Mouse (Mus musculus) mouse embryonic stem cell (cell line): ENCODE results near the gene Lactbl1.

ENCODE experiments used
- in situ Hi-C, 2 experiments: fragments of 300-500 bp; cut with MboI; formaldehyde crosslinking; loops; 1 replicate in 1 of 2; 3 replicates in 1 of 2; pipeline ENCODE4 v1.14.3; 2019 to 2020; ENCODE audit warnings: low sequenced_read_pairs in 2 of 2, low pct_unique_long_range_greater_than_20kb in 1 of 2, mixed read lengths in 1 of 2; ENCODE audit not compliant: unreplicated experiment in 1 of 2

Gene Lactbl1

DNA sequence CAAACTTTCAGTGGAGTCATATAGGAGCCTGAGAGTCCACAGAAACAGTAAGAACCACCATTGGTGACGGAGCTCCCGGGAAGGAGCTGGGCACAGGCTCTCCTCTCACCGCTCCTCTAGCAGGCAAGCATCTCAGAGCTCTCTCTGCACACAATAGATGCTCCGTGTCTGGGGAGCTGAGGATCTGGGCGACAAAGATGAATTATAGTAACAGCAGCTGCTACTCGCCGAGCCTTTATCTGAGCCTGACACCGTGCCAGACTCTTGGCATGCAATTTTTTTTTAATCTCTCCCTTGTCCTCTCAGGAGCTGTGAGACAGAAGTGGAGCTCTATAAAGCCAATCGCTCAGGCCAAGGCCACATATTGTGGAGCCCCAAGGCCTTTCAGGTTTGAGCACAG lies 42.6 kb downstream of the Lactbl1 start:
- in situ Hi-C loops: loop anchor here in 1 of 2 experiments (25.0 kb wide), 1 partner anchor 397 kb away; no protein-coding TSS in a partner anchor

DNA sequence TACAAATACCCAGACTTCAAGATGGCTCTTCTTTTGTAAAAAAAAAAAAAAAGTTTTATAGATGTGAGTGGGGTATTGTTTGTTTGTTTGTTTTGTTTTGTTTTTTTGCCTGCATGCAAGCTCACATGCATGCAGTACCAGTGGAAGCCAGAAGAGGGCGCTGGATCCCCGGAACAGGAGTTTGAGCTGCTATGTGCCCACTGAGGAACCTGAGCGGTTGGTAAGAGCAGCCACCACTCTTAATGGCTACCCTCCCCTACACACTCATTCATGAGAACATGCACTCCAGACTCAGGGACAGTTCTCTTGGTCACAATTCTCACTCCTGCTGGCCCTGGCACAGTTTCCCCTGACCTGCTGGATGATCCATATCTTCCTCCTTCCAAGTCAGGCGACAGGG lies 43.6 kb downstream of the Lactbl1 start:
- in situ Hi-C loops: loop anchor here in 1 of 2 experiments (25.0 kb wide), 1 partner anchor 396 kb away; no protein-coding TSS in a partner anchor

DNA sequence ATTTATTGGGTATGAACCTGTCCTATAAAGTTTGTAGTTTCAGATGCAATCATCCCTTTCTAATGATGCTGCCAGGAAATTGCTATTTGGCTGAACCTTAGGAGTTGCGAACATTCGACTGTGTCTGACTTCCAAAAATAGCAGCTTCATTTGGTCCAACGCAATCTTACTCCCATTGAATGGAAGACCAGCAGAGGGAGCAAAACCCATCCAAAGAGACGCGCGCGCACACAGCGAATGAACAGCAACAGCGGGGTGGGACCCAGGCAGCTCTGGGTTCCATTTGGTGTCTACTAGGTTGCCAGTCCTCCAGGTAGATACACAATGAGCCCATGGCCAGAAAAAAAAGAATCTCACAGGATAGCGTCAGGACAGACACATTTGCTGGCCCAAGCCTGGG lies 45.3 kb downstream of the Lactbl1 start:
- in situ Hi-C loops: loop anchor here in 1 of 2 experiments (25.0 kb wide), 1 partner anchor 395 kb away; no protein-coding TSS in a partner anchor

DNA sequence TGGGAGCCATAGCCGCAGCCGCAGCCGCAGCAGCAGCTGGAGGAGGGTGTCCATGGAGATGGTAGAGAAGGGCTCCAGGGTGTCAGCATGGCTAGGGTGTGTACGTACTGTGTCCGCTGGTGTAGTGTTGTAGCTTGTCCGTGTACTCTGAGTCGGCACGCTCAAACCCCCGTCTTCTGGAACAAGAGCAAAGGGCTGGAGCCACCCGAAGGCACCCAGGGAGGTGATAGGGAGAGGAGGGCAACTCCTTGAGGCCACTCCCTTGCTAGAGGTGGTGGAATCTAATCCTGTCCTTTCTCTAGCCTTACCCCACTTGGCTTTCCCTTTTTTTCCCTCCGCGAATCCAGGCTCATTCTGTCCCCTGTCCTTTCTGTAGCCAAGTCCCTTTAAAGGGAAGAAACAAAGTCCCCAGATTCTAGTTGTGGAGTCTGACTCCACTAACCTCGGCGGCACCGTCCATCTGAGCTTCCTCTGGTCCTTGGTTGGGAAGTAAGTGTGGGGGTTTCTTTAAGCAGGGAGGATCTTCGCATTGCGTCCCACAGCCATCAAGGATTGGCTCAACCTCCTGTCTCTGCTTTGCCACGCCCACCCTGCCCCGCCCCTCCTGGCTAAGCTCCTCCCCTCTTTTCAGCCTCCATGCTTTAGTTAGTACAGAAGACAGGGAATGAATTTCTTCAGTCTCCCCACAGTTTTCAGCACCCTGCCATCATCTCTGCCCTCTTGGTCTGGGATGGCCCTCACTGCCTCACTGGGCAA lies 50.1 kb downstream of the Lactbl1 start:
- in situ Hi-C loops: loop anchor here in 1 of 2 experiments (25.0 kb wide), 1 partner anchor 390 kb away; no protein-coding TSS in a partner anchor

DNA sequence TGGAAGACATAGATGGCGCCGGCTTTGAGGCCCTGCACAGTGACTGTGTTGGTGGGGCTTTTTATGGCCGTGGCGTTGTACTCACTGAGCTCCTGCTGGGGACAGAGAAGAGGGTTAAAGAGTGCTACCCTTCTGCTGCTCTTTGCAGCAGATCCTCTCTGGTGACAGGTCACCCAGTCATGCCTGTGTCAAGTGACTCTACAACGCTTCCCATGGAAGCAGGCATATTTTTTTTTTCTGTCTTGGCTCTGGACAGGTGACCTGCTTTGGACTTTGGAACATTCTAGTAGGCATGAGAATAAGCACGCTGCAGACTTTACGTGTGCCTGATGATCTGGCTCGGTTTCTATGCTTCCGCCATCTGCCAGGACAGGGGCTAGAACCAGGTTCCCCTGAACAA lies 53.0 kb downstream of the Lactbl1 start:
- in situ Hi-C loops: loop anchor here in 1 of 2 experiments (5.0 kb wide), 2 partner anchors 92 to 167 kb away; no protein-coding TSS in a partner anchor

DNA sequence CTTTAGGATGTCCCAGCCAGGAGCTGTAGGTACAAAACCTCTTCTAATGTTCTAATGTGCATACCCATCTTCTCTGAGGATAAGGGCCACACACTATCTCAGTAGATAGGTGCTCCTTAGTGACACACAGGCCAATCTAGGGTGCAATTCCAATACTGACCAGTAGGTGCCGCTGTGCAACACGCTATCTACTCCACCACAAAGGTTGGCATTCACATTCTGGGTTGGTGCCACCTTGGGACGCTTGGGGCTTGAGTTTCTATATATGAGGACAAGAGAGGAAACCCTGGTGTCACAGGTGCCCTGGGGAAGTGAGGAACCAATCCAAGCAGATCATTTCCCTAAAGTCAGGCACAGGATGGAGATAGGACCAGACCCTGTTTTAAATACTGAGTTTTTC lies 56.1 kb downstream of the Lactbl1 start:
- in situ Hi-C loops: loop anchor here in 1 of 2 experiments (5.0 kb wide), 2 partner anchors 89 to 164 kb away; no protein-coding TSS in a partner anchor

DNA sequence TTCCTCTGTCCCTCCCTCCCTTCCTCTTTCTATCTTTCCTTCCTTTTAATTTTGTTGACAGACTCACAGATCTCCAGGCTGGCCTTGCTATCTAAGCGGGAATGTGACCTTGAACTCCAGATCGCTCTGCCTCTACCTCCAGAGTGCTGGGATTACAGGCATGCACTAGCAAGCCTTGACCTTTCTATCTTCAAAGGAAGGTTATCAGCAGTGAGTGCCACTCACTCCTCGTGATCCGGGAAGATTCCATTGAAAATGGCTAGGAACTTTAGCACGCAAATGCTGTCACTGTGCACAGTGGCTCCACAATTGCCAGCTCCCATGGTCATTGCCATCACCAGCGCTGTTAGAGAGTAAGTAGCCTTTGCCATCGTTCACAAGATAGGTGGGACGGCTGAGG lies 56.8 kb downstream of the Lactbl1 start:
- in situ Hi-C loops: loop anchor here in 1 of 2 experiments (5.0 kb wide), 2 partner anchors 88 to 163 kb away; no protein-coding TSS in a partner anchor

DNA sequence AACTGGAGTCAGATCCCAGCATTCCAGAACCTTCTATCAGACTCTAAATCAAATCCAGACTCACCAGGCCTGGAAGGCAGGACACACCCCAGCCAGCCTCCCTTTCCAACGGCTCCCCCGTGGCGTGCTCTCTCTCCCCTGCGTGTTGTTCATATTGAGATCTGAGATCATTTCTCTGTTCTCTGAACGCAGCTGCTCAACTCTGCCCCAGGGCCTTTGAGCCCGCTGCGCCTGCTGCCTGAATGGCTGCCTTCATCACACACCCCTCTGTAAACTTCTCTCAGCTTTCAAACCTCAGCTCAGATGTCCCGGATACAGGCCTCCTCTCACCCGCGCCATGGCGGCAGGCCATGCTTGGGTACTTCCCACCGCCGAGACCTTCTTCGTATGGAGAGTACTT lies 58.2 kb downstream of the Lactbl1 start:
- in situ Hi-C loops: loop anchor here in 1 of 2 experiments (10.0 kb wide), 2 partner anchors 84 to 164 kb away; no protein-coding TSS in a partner anchor

DNA sequence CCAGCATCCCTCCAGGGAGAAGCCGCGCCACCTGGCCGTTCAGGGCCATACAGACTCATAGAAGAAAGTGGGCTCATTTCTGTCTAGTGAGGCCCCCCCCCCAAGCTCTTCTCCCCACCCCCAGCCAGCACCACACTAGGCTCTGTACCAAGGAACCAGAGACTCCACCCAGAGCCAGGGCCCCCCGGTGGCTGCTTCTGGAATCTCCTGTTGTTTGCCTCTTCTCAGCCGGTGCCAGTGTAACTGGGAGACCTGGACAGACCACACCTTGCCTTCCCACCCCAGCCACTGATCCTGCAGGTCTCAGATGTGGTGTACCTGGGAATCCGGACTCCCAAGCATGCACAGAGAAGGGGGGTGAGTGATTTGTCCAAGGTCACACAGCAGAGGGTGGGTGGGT lies 62.1 kb downstream of the Lactbl1 start:
- in situ Hi-C loops: loop anchor here in 1 of 2 experiments (10.0 kb wide), 2 partner anchors 80 to 160 kb away; no protein-coding TSS in a partner anchor

DNA sequence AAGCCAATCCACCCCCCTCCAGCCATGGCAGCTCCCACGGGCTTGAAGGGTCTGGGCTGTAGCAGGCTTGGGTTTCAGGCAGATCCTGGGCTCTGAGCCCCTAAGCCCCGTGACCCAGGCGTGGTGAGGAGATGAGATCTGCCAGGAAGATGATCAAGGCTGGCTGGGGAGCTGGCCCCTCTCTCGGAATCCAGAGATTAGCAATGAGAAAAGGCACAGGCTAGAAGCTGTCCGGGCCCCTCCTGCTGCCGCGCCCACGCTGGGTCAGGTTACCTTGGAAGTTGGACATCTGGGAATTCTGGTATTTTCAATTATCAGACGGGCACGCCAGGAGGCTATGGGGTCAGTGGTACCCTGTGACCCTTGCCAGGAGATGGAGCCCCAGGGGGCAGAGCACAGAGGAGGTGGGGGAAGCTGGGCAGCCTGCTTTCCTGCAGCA lies 63.0 kb downstream of the Lactbl1 start:
- in situ Hi-C loops: loop anchor here in 1 of 2 experiments (10.0 kb wide), 2 partner anchors 79 to 159 kb away; no protein-coding TSS in a partner anchor

DNA sequence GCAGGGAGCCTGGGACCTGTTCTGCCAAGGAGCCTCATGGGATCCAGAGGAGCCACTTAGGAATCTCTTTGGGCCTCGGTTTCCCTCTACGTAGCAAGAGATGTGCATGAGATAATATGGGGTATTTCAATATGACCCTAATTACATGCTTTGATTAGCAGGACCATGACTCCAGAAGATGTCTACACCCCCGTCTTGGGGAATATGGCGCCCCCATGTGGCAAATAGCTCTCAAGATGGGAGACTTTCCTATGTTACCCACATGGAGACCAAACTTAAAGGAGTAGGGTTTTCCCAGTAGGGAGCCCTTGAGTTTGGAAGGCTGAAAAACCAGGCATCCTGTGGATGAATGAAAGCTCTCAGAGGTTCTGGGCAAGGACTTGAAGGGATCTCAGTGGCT lies 65.7 kb downstream of the Lactbl1 start:
- in situ Hi-C loops: loop anchor here in 1 of 2 experiments (10.0 kb wide), 2 partner anchors 77 to 157 kb away; no protein-coding TSS in a partner anchor
